Mouse (Mus musculus) MEL (cell line): ENCODE data around the gene Zfyve26. TPM values are rescaled to one million over a fixed set of nuclear protein-coding genes. Genes with fewer than 3 reads are reported as not detected.

Experiments used
- DNase-seq: peaks from one replicate; pipeline ENCODE4 v3.0.0; 2011; ENCODE audit warnings: low read depth, low spot score
- H3K27ac ChIP-seq: 2 replicates; pipeline ENCODE4 v1.5.1; 2012; ENCODE audit warnings: low read depth, mild to moderate bottlenecking, control low read depth, low read length, moderate library complexity; ENCODE audit not compliant: control insufficient read depth
- H3K27me3 ChIP-seq, 2 experiments: fragments of 150-350 bp in 1 of 2; sonication (generic) in 1 of 2; 2 replicates each; pipeline ENCODE4 v1.6.1; 2012; ENCODE audit warnings: low read length in 2 of 2, mild to moderate bottlenecking in 2 of 2, improper control_type of control experiment in 1 of 2, moderate library complexity in 1 of 2; ENCODE audit not compliant: insufficient read depth in 2 of 2, control insufficient read depth in 1 of 2
- H3K36me3 ChIP-seq, 2 experiments: 2 replicates each; pipeline ENCODE4 v1.6.1; 2012 to 2014; ENCODE audit warnings: low read length in 2 of 2, improper control_type of control experiment in 1 of 2, inconsistent platforms in 1 of 2, mild to moderate bottlenecking in 1 of 2; ENCODE audit not compliant: insufficient read depth in 2 of 2, control insufficient read depth in 1 of 2
- H3K4me1 ChIP-seq, 2 experiments: fragments of 150-350 bp in 1 of 2; sonication (generic) in 1 of 2; 2 replicates each; pipeline ENCODE4 v1.6.1; 2012; ENCODE audit warnings: low read length in 2 of 2, improper control_type of control experiment in 1 of 2, mild to moderate bottlenecking in 1 of 2; ENCODE audit not compliant: insufficient read depth in 2 of 2, control insufficient read depth in 1 of 2
- H3K4me3 ChIP-seq, 2 experiments: fragments of 150-350 bp in 1 of 2; sonication (generic) in 1 of 2; 2 replicates each; pipeline ENCODE4 v1.5.1; 2012; ENCODE audit warnings: low read depth in 2 of 2, low read length in 2 of 2, mild to moderate bottlenecking in 2 of 2, moderate library complexity in 2 of 2, control low read depth in 1 of 2, improper control_type of control experiment in 1 of 2; ENCODE audit not compliant: control insufficient read depth in 1 of 2, insufficient read depth in 1 of 2
- H3K79me2 ChIP-seq: 2 replicates; pipeline ENCODE4 v1.6.1; 2012; ENCODE audit warnings: mild to moderate bottlenecking, low read length, moderate library complexity; ENCODE audit not compliant: control insufficient read depth, poor library complexity, insufficient read depth
- H3K9ac ChIP-seq: 2 replicates; pipeline ENCODE4 v1.6.1; 2012; ENCODE audit warnings: low read depth, mild to moderate bottlenecking, control low read depth, low read length, moderate library complexity; ENCODE audit not compliant: control insufficient read depth, poor library complexity, severe bottlenecking
- H3K9me3 ChIP-seq: fragments of 150-350 bp; sonication (generic); replicated peaks from 2 replicates; pipeline ENCODE4 v1.6.1; 2012; ENCODE audit warnings: mild to moderate bottlenecking, low read length, improper control_type of control experiment, moderate library complexity; ENCODE audit not compliant: insufficient read depth
- CTCF ChIP-seq, 3 experiments: IDR thresholded peaks in 2 of 3; conservative IDR thresholded peaks in 1 of 3; 2 replicates each; pipeline ENCODE4 v1.5.1; 2011 to 2012; ENCODE audit warnings: low read length in 3 of 3, low read depth in 2 of 3, mild to moderate bottlenecking in 2 of 3, improper control_type of control experiment in 1 of 3, inconsistent platforms in 1 of 3, mixed read lengths in 1 of 3, moderate library complexity in 1 of 3; ENCODE audit not compliant: control insufficient read depth in 1 of 3, insufficient read depth in 1 of 3, poor library complexity in 1 of 3, severe bottlenecking in 1 of 3
- ELF1 ChIP-seq: IDR thresholded peaks from 2 replicates; pipeline ENCODE4 v1.6.1; 2014; ENCODE audit warnings: low read depth, mild to moderate bottlenecking, inconsistent platforms, low read length, improper control_type of control experiment, moderate library complexity
- ETS1 ChIP-seq: IDR thresholded peaks from 2 replicates; pipeline ENCODE4 v1.6.1; 2012; ENCODE audit warnings: low read depth, mild to moderate bottlenecking, inconsistent platforms, low read length, improper control_type of control experiment, moderate library complexity
- GATA1 ChIP-seq: IDR thresholded peaks from 2 replicates; pipeline ENCODE4 v1.6.1; 2011; ENCODE audit warnings: low read depth, low read length, improper control_type of control experiment
- HCFC1 ChIP-seq: IDR thresholded peaks from 2 replicates; pipeline ENCODE4 v1.6.1; 2012; ENCODE audit warnings: low read depth, mild to moderate bottlenecking, inconsistent platforms, low read length, improper control_type of control experiment, moderate library complexity
- MAX ChIP-seq: IDR thresholded peaks from 2 replicates; pipeline ENCODE4 v1.6.1; 2011; ENCODE audit warnings: low read length, improper control_type of control experiment
- MXI1 ChIP-seq: IDR thresholded peaks from 2 replicates; pipeline ENCODE4 v1.6.1; 2011; ENCODE audit warnings: mild to moderate bottlenecking, low read depth, low read length, improper control_type of control experiment
- MYB ChIP-seq: IDR thresholded peaks from 2 replicates; pipeline ENCODE4 v1.6.1; 2011; ENCODE audit warnings: mild to moderate bottlenecking, low read depth, low read length, improper control_type of control experiment
- POLR2A ChIP-seq, 2 experiments: IDR thresholded peaks; 2 replicates each; pipeline ENCODE4 v1.6.1; 2011 to 2012; ENCODE audit warnings: low read length in 2 of 2, mild to moderate bottlenecking in 2 of 2, control low read depth in 1 of 2, improper control_type of control experiment in 1 of 2, low read depth in 1 of 2, moderate library complexity in 1 of 2; ENCODE audit not compliant: control insufficient read depth in 1 of 2, insufficient read depth in 1 of 2, poor library complexity in 1 of 2
- RAD21 ChIP-seq: IDR thresholded peaks from 2 replicates; pipeline ENCODE4 v1.6.1; 2011; ENCODE audit warnings: mild to moderate bottlenecking, low read depth, low read length, improper control_type of control experiment
- RCOR1 ChIP-seq: IDR thresholded peaks from 2 replicates; pipeline ENCODE4 v1.6.1; 2012; ENCODE audit warnings: low read depth, mild to moderate bottlenecking, inconsistent platforms, low read length, improper control_type of control experiment
- SIN3A ChIP-seq: IDR thresholded peaks from 2 replicates; pipeline ENCODE4 v1.6.1; 2012; ENCODE audit warnings: low read length, improper control_type of control experiment, inconsistent platforms
- SMC3 ChIP-seq: IDR thresholded peaks from 2 replicates; pipeline ENCODE4 v1.6.1; 2011; ENCODE audit warnings: low read depth, low read length, improper control_type of control experiment
- TAL1 ChIP-seq: IDR thresholded peaks from 2 replicates; pipeline ENCODE4 v1.6.1; 2012; ENCODE audit warnings: mild to moderate bottlenecking, inconsistent platforms, low read length, moderate library complexity, mixed read lengths
- UBTF ChIP-seq: IDR thresholded peaks from 2 replicates; pipeline ENCODE4 v1.6.1; 2012; ENCODE audit warnings: low read depth, mild to moderate bottlenecking, inconsistent platforms, low read length, improper control_type of control experiment, moderate library complexity, borderline replicate concordance; ENCODE audit not compliant: insufficient read depth
- USF1 ChIP-seq: IDR thresholded peaks from 2 replicates; pipeline ENCODE4 v1.6.1; 2014; ENCODE audit warnings: low read depth, mild to moderate bottlenecking, inconsistent platforms, low read length, improper control_type of control experiment, moderate library complexity
- ZC3H11A ChIP-seq: IDR thresholded peaks from 2 replicates; pipeline ENCODE4 v1.6.1; 2012; ENCODE audit warnings: low read depth, mild to moderate bottlenecking, inconsistent platforms, low read length, improper control_type of control experiment
- ZKSCAN1 ChIP-seq: IDR thresholded peaks from 2 replicates; pipeline ENCODE4 v1.6.1; 2012; ENCODE audit warnings: low read depth, mild to moderate bottlenecking, inconsistent platforms, low read length, improper control_type of control experiment, moderate library complexity
- ZNF384 ChIP-seq: IDR thresholded peaks from 2 replicates; pipeline ENCODE4 v1.6.1; 2012; ENCODE audit warnings: low read depth, mild to moderate bottlenecking, inconsistent platforms, low read length, improper control_type of control experiment
- polyA plus RNA-seq, 2 experiments: library from polyadenylated mRNA; stranded (reverse) in 1 of 2; unstranded in 1 of 2; fragments of >175 nt in 1 of 2; fragments of >200 nt in 1 of 2; gene quantifications; 2 replicates each; pipeline versions ENCODE4 v1.2.1 to v1.2.4; 2012; ENCODE audit warnings: low replicate concordance in 2 of 2, low read depth in 1 of 2; ENCODE audit not compliant: insufficient read length in 2 of 2, insufficient read depth in 1 of 2, missing spikeins in 1 of 2
- total RNA-seq: library from RNA; depleted of rRNA; stranded (reverse); fragments of 300-350 nt; gene quantifications from 2 replicates; pipeline ENCODE4 v1.2.3, GENCODE M21; 2012

The Zfyve26 gene
- total and polyA plus RNA-seq, 3 experiments: 7.2 to 110 (median 16.2) TPM

- Histone ChIP-seq H3K27ac (no peak overlapping the region), H3K36me3 (peaks cover 0 to 2% of the 10 kb centered on the region in 2 experiments; a peak in 2 of 4 replicates)
- TF ChIP-seq SMC3 (peak; percentile 77), ZC3H11A (peak; percentile 35; the same call in 1 of the 2 replicates), RAD21 (peak; percentile 48), USF1 (no peak), CTCF (IDR thresholded peaks at IDR 0.05 in 2 of 3, conservative IDR thresholded peaks at IDR 0.05 in 1 of 3; ENCODE audit: control insufficient read depth in 1 of 3, insufficient read depth in 1 of 3, low read depth in 2 of 3, low read length in 3 of 3, poor library complexity in 1 of 3, severe bottlenecking in 1 of 3) (peak; percentile 42 to 76 (median 74))
- TF ChIP-seq, all 39 proteins: peak for 4
- no peaks in the 10 kb centered on the region for H3K4me1 ChIP-seq
- no peaks in the 10 kb centered on the region for H3K79me2 ChIP-seq
- H3K9me3 ChIP-seq: no peaks in the 10 kb centered on the region
- H3K9ac ChIP-seq: no peak overlapping the region
- H3K4me3 ChIP-seq: no peak overlapping the region
- peak; percentile 39 for DNase-seq
- no peaks in the 10 kb centered on the region for H3K27me3 ChIP-seq
Measured at GRCm38 (mm10) chr12:79261035-79261434, 35.1 kb downstream of the Zfyve26 start.

GRCm38 (mm10) chr12:79260154-79260553 is 36.0 kb downstream of the Zfyve26 start:
- no peak overlapping the region for H3K4me3 ChIP-seq
- no peaks in the 10 kb centered on the region for H3K4me1 ChIP-seq
- no peaks in the 10 kb centered on the region for H3K27me3 ChIP-seq
- no peak overlapping the region for H3K27ac ChIP-seq
- peaks cover 0 to 2% of the 10 kb centered on the region in 2 experiments; a peak in 2 of 4 replicates for H3K36me3 ChIP-seq
- TF ChIP-seq POLR2A (IDR thresholded peaks at IDR 0.05; ENCODE audit: control insufficient read depth in 1 of 2, insufficient read depth in 1 of 2, low read depth in 1 of 2, low read length in 2 of 2, poor library complexity in 1 of 2) (no peak), RAD21 (no peak), MYB (no peak), ZNF384 (no peak), SIN3A (no peak), GATA1 (no peak), MXI1 (no peak), ELF1 (no peak), TAL1 (no peak), UBTF (no peak), ETS1 (no peak), ZKSCAN1 (no peak), USF1 (no peak), HCFC1 (no peak), MAX (no peak), RCOR1 (no peak)
- no peaks in the 10 kb centered on the region for H3K79me2 ChIP-seq
- no peaks in the 10 kb centered on the region for H3K9me3 ChIP-seq
- H3K9ac ChIP-seq: no peak overlapping the region
- no peak for DNase-seq
